Mouse (Mus musculus) right cerebral cortex, adult 2 months (tissue): Measurements from ENCODE around the gene Mllt3.
"Not testable (repeated sequence)": the region's sequence is repeated elsewhere in the genome, so short reads cannot be mapped to it uniquely, and the experiment has no call there.

Experiments used
- DNase-seq, 2 experiments: peaks; one replicate each; pipeline ENCODE4 v3.0.0; 2021 to 2022; ENCODE audit warnings: low spot score in 2 of 2

The Mllt3 gene

GRCm38 (mm10) chr4:88012774-88013173 is 20.4 kb downstream of the Mllt3 start:
- DNase-seq: no peak

- DNase-seq: no peak
These were observed 21.1 kb downstream of the Mllt3 start for GRCm38 (mm10) chr4:88011870-88012572.

- DNase-seq: no peak
These were observed 22.7 kb downstream of the Mllt3 start for GRCm38 (mm10) chr4:88010441-88010840.

GRCm38 (mm10) chr4:88005801-88006200 is 27.4 kb downstream of the Mllt3 start:
- no peak for DNase-seq

- no peak for DNase-seq
These were observed 29.8 kb downstream of the Mllt3 start for GRCm38 (mm10) chr4:88003159-88003948.

- DNase-seq: no peak
These were observed 41.5 kb downstream of the Mllt3 start for GRCm38 (mm10) chr4:87991710-87992109.

GRCm38 (mm10) chr4:87990940-87991339 is 42.2 kb downstream of the Mllt3 start:
- DNase-seq: no peak

GRCm38 (mm10) chr4:87985281-87985680 is 47.9 kb downstream of the Mllt3 start:
- no peak for DNase-seq

- DNase-seq: peak; percentile 35 to 42
These were observed 48.6 kb downstream of the Mllt3 start for GRCm38 (mm10) chr4:87984589-87984988.

- DNase-seq: no peak
These were observed 49.1 kb downstream of the Mllt3 start for GRCm38 (mm10) chr4:87984091-87984490.

GRCm38 (mm10) chr4:87982578-87982977 is 50.6 kb downstream of the Mllt3 start:
- DNase-seq: no peak

GRCm38 (mm10) chr4:87977820-87978448 is 55.2 kb downstream of the Mllt3 start:
- DNase-seq: no peak

- DNase-seq: no peak
These were observed 67.3 kb downstream of the Mllt3 start for GRCm38 (mm10) chr4:87965836-87966235.

GRCm38 (mm10) chr4:87964890-87965289 is 68.3 kb downstream of the Mllt3 start:
- DNase-seq: not testable (repeated sequence)

GRCm38 (mm10) chr4:87963773-87964076 is 69.4 kb downstream of the Mllt3 start:
- DNase-seq: no peak

GRCm38 (mm10) chr4:87963055-87963772 is 70.0 kb downstream of the Mllt3 start:
- DNase-seq: no peak

GRCm38 (mm10) chr4:87961872-87962271 is 71.3 kb downstream of the Mllt3 start:
- DNase-seq: no peak

GRCm38 (mm10) chr4:87957852-87958251 is 75.3 kb downstream of the Mllt3 start:
- no peak for DNase-seq

GRCm38 (mm10) chr4:87957198-87957597 is 76.0 kb downstream of the Mllt3 start:
- DNase-seq: no peak

GRCm38 (mm10) chr4:87955132-87955531 is 78.0 kb downstream of the Mllt3 start:
- DNase-seq: no peak

- DNase-seq: peak; percentile 55 to 59
These were observed 78.6 kb downstream of the Mllt3 start for GRCm38 (mm10) chr4:87954421-87955083.

GRCm38 (mm10) chr4:87953736-87954135 is 79.4 kb downstream of the Mllt3 start:
- no peak for DNase-seq
